Mouse (Mus musculus) hindbrain, embryonic 16.5 days (tissue): ENCODE measurements around the gene Hbq1a. TPM values are rescaled to one million over a fixed set of nuclear protein-coding genes. Genes with fewer than 3 reads are reported as not detected.
A peak's percentile ranks its signal among the peaks of the same experiment; 100 is the strongest.
"Not testable (repeated sequence)": the region's sequence is repeated elsewhere in the genome, so short reads cannot be mapped to it uniquely, and the experiment has no call there.

Experiments
- ATAC-seq: fragments of 200-750 bp; cut with Nextera tagmentation; 2 replicates; pipeline ENCODE4 v1.8.0; 2017; ENCODE audit warnings: moderate TSS enrichment, moderate library complexity
- H3K27ac ChIP-seq: fragments of 300-500 bp; sonication (generic); 2 replicates; pipeline ENCODE4 v1.5.1; 2014; ENCODE audit warnings: low read depth, mild to moderate bottlenecking, control low read depth, low read length, moderate library complexity
- H3K27me3 ChIP-seq: fragments of 300-500 bp; sonication (generic); replicated peaks from 2 replicates; pipeline ENCODE4 v1.6.1; 2014; ENCODE audit warnings: low read length; ENCODE audit not compliant: control insufficient read depth, insufficient read depth
- H3K36me3 ChIP-seq: fragments of 300-500 bp; sonication (generic); 2 replicates; pipeline ENCODE4 v1.6.1; 2014; ENCODE audit warnings: mild to moderate bottlenecking, low read length, moderate library complexity, mixed read lengths; ENCODE audit not compliant: control insufficient read depth, insufficient read depth
- H3K4me1 ChIP-seq: fragments of 300-500 bp; sonication (generic); 2 replicates; pipeline ENCODE4 v1.6.1; 2014; ENCODE audit warnings: low read depth, low read length; ENCODE audit not compliant: control insufficient read depth, insufficient read depth
- H3K4me2 ChIP-seq: fragments of 300-500 bp; sonication (generic); 2 replicates; pipeline ENCODE4 v1.6.1; 2014; ENCODE audit warnings: mild to moderate bottlenecking, low read length, control low read depth, moderate library complexity
- H3K4me3 ChIP-seq: fragments of 300-500 bp; sonication (generic); 2 replicates; pipeline ENCODE4 v1.5.1; 2014; ENCODE audit warnings: mild to moderate bottlenecking, low read length, control low read depth, moderate library complexity
- H3K9ac ChIP-seq: fragments of 300-500 bp; sonication (generic); 2 replicates; pipeline ENCODE4 v1.6.1; 2014; ENCODE audit warnings: low read depth, mild to moderate bottlenecking, control low read depth, low read length, moderate library complexity
- H3K9me3 ChIP-seq: fragments of 300-500 bp; sonication (generic); 2 replicates; pipeline ENCODE4 v1.6.1; 2014; ENCODE audit warnings: mild to moderate bottlenecking, low read length, moderate library complexity; ENCODE audit not compliant: control insufficient read depth
- WGBS: fragments of 180-500 bp; shearing (Covaris S2); extraction: QIAGEN DNeasy Blood & Tissue Kit; methylation state at CpG from one replicate; pipeline ENCODE4 v1.1.7; 2014; 5-methylcytosine and 5-hydroxymethylcytosine counted together
- polyA plus RNA-seq: library from polyadenylated mRNA; unstranded; fragments of >200 nt; fragmentation: Nextera tagmentation; extraction: Ambion mirVana; gene quantifications from 2 replicates; pipeline ENCODE4 v1.2.1, GENCODE M21; 2015

The Hbq1a gene
- polyA plus RNA-seq, 1 experiment from 2014 or later = 2.0 TPM

GRCm38 (mm10) chr11:32283091-32283777, 16.6 kb upstream of the Hbq1a start, which contains the start of gene Hba-a1:
Gene Hba-a1, plus strand, starts transcription at chr11:32283511.
- H3K9ac ChIP-seq, H3K4me3 ChIP-seq, H3K27ac ChIP-seq, H3K4me2 ChIP-seq, H3K27me3 ChIP-seq, H3K36me3 ChIP-seq, H3K9me3 ChIP-seq, H3K4me1 ChIP-seq, ATAC-seq: not testable (repeated sequence)
- WGBS = 92% methylated on average over 1 of the region's 5 CpGs

- H3K4me3 ChIP-seq, ATAC-seq, H3K4me1 ChIP-seq, H3K4me2 ChIP-seq, H3K27me3 ChIP-seq, H3K9ac ChIP-seq, H3K36me3 ChIP-seq, H3K9me3 ChIP-seq, H3K27ac ChIP-seq: not testable (repeated sequence)
- WGBS = 73% methylated on average over 2 of the region's 2 CpGs
Measured at GRCm38 (mm10) chr11:32284582-32284981, 15.3 kb upstream of the Hbq1a start.

- no peaks in the 10 kb centered on the region for H3K9me3 ChIP-seq
- H3K9ac ChIP-seq = no peak overlapping the region
- no peaks in the 10 kb centered on the region for H3K36me3 ChIP-seq
- no peak overlapping the region for H3K4me3 ChIP-seq
- ATAC-seq = no peak
- no peak overlapping the region for H3K4me2 ChIP-seq
- no peak overlapping the region for H3K27ac ChIP-seq
- 84% methylated on average over 7 of the region's 7 CpGs for WGBS
- H3K27me3 ChIP-seq = no peaks in the 10 kb centered on the region; the same call in 1 of the 2 replicates
- no peaks in the 10 kb centered on the region for H3K4me1 ChIP-seq
Measured at GRCm38 (mm10) chr11:32285031-32285775, 14.7 kb upstream of the Hbq1a start.

DNA sequence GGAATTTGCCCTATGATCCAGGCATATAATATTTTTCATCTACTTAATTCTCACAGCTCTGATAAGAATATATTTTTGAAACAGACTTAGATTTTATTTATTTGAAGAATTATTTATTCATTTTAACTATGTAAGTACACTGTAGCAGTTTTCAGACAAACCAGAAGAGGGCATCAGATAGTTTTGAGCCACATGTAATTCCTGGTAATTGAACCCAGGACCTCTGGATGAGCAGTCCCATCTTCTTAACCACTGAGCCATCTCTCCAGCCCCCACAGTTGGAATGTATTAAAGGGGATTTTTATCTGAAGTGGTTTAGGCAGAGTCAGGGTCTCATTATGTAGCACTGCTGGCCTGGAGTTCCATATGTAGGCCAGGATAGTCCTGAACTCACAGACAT, 14.0 kb upstream of the Hbq1a start:
- not testable (repeated sequence) for H3K9ac ChIP-seq, H3K36me3 ChIP-seq, ATAC-seq, H3K4me1 ChIP-seq, H3K27me3 ChIP-seq, H3K9me3 ChIP-seq, H3K4me3 ChIP-seq, H3K27ac ChIP-seq, H3K4me2 ChIP-seq

DNA sequence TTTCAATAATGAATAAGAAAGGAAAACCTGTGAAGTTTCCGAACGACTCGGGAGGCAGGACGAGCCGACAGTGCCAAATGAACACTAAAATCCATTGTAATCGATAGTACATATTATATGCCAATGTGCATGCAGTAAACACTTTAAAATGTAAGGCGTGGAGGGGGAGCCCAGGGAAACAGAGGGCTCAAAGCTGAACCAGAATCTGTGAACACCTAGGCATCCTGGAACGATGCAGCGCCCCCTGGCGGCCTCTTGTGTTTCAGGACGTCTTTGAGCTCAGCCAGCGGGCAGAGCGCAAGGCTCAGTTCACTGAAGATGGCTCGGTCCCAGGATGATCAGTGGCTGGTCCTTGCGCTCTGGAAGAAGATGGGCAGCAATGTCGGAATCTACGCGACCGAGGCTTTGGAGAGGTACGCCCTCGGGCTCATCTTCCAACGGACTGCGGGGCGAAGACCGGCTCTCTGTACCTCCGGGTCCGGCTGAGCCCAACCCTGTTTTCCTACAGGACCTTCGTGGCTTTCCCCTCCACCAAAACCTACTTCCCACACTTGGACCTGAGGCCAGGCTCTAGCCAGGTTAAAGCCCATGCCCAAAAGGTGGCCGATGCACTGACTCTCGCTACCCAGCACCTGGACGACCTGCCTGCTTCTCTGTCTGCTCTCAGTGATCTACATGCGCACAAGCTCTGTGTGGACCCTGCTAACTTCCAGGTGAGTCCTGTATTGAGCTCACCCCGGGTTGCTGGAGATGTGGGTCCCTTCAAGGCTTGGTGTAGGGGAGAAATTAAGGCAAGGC, 13.0 kb upstream of the Hbq1a start, which contains the start of gene Hbq1b:
Gene Hbq1b, plus strand, starts transcription at position 271 of the 798 bp plus-strand sequence.
- H3K4me2 ChIP-seq = peak within 1 kb of the TSS; percentile 54

GRCm38 (mm10) chr11:32287493-32287825, 12.4 kb upstream of the Hbq1a start:
- Histone ChIP-seq H3K4me3 (no peak overlapping the region), H3K27me3 (no peaks in the 10 kb centered on the region; the same call in 1 of the 2 replicates), H3K36me3 (no peaks in the 10 kb centered on the region), H3K27ac (no peak overlapping the region), H3K4me2 (no peak overlapping the region), H3K4me1 (no peaks in the 10 kb centered on the region), H3K9ac (no peak overlapping the region), H3K9me3 (no peaks in the 10 kb centered on the region)
- ATAC-seq = no peak
- WGBS = 77% methylated on average over 9 of the region's 9 CpGs

More for the DNA sequence above, 13.0 kb upstream of the Hbq1a start, which contains the start of gene Hbq1b:
- not testable (repeated sequence) for H3K27ac ChIP-seq, H3K4me1 ChIP-seq, H3K27me3 ChIP-seq, H3K9me3 ChIP-seq, H3K36me3 ChIP-seq
- H3K9ac ChIP-seq = peak within 1 kb of the TSS; percentile 44
- H3K4me3 ChIP-seq = peak within 1 kb of the TSS; percentile 35
- 23% methylated on average over 30 of the region's 33 CpGs for WGBS
- ATAC-seq = peak; percentile 83

DNA sequence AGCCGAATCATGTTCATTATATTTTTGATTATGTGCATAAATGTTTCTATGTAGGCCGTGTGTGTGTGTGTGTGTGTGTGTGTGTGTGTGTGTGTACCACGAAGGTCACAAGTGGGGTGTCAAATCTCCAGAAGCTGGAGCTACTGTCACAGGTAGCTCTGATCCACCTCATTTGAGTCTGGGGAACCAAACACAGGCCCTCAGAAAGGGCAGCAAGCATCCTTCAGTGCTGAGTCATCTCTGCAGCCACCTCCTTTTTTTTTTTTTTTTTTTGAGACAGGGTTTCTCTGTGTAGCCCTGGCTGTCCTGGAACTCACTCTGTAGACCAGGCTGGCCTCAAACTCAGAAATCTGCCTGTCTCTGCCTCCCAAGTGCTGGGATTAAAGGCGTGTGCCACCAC, 7.0 kb upstream of the Hbq1a start:
- H3K27ac ChIP-seq, H3K9ac ChIP-seq, ATAC-seq, H3K27me3 ChIP-seq, H3K4me2 ChIP-seq, H3K4me1 ChIP-seq, H3K4me3 ChIP-seq, H3K36me3 ChIP-seq, H3K9me3 ChIP-seq: not testable (repeated sequence)
- WGBS = 79% methylated on average over 4 of the region's 4 CpGs

DNA sequence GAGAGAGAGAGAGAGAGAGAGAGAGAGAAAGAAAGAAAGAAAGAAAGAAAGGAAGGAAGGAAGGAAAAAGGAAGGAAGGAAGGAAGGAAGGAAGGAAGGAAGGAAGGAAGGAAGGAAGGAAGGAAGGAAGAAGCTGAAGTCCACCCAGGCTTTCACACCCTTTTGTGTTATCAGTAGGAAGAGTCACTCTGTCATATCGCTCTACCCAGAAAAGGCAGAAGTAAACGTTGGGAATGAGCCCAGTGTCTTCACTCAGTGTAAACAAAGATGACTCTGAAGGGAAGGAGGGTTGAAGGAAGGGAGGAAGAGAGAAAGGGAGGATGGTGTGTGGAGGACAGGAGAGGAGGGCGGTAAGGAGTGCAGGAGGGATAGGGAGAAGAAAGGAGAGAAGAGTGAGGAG, 6.4 kb upstream of the Hbq1a start:
- ATAC-seq, H3K9ac ChIP-seq: not testable (repeated sequence)
- WGBS = 76% methylated on average over 3 of the region's 3 CpGs

GRCm38 (mm10) chr11:32296203-32296602, 3.7 kb upstream of the Hbq1a start, which contains the start of gene Hba-a2:
Gene Hba-a2, plus strand, starts transcription at chr11:32296489.
- not testable (repeated sequence) for H3K4me3 ChIP-seq, ATAC-seq, H3K4me1 ChIP-seq, H3K9me3 ChIP-seq, H3K27me3 ChIP-seq, H3K9ac ChIP-seq, H3K36me3 ChIP-seq, H3K4me2 ChIP-seq, H3K27ac ChIP-seq
- WGBS = no CpG with 5 or more reads among the region's 4 CpGs

More for the DNA sequence above, 6.4 kb upstream of the Hbq1a start:
- not testable (repeated sequence) for H3K4me2 ChIP-seq, H3K4me1 ChIP-seq, H3K27me3 ChIP-seq, H3K27ac ChIP-seq, H3K9me3 ChIP-seq, H3K36me3 ChIP-seq, H3K4me3 ChIP-seq
